Mouse (Mus musculus) cerebellum, adult 2 months (tissue): Measurements from ENCODE around the gene E130308A19Rik. TPM values are rescaled to one million over a fixed set of nuclear protein-coding genes. Genes with fewer than 3 reads are reported as not detected.

Experiments
- DNase-seq, 2 experiments: peaks; one replicate each; pipeline ENCODE4 v3.0.0; 2021
- H3K27ac ChIP-seq: fragments of 200-500 bp; 2 replicates; pipeline ENCODE4 v1.5.1; 2012; ENCODE audit warnings: low read length, control low read depth, inconsistent platforms; ENCODE audit not compliant: insufficient read depth
- H3K27me3 ChIP-seq: fragments of 200-500 bp; 2 replicates; pipeline ENCODE4 v1.6.1; 2012; ENCODE audit warnings: inconsistent platforms, mild to moderate bottlenecking, low read length, moderate library complexity; ENCODE audit not compliant: control insufficient read depth, insufficient read depth
- H3K4me1 ChIP-seq: fragments of 200-500 bp; 2 replicates; pipeline ENCODE4 v1.6.1; 2011; ENCODE audit warnings: low read length; ENCODE audit not compliant: control insufficient read depth, insufficient read depth
- H3K4me3 ChIP-seq: fragments of 200-500 bp; replicated peaks from 2 replicates; pipeline ENCODE3; 2011; ENCODE audit warnings: mild to moderate bottlenecking, low read depth, low read length, control low read depth; ENCODE audit not compliant: insufficient read depth
- CTCF ChIP-seq: fragments of 200-500 bp; IDR thresholded peaks from 2 replicates; pipeline ENCODE4 v1.5.1; 2011; ENCODE audit warnings: low read depth, mild to moderate bottlenecking, control low read depth, low read length, moderate library complexity, borderline replicate concordance; ENCODE audit not compliant: insufficient read depth
- POLR2A ChIP-seq: fragments of 200-500 bp; IDR thresholded peaks from 2 replicates; pipeline ENCODE4 v1.6.1; 2011; ENCODE audit warnings: low read length, control low read depth, borderline replicate concordance; ENCODE audit not compliant: insufficient read depth
- WGBS: fragments of 180-500 bp; shearing (Covaris S2); methylation state at CpG from one replicate; pipeline ENCODE4 v1.1.7; 2018; 5-methylcytosine and 5-hydroxymethylcytosine counted together
- polyA plus RNA-seq: library from polyadenylated mRNA; depleted of rRNA; stranded (reverse); fragments of >200 nt; gene quantifications from 2 replicates; pipeline ENCODE4 v1.2.3, GENCODE M21; 2012; rRNA removed

Gene E130308A19Rik
- polyA plus RNA-seq, 1 experiment, result 8.8 TPM

- Histone ChIP-seq H3K4me1 (peaks cover 7% of the 10 kb centered on the region; the same call in 1 of the 2 replicates), H3K4me3 (peak overlapping the region; percentile 96), H3K27ac (peak overlapping the region; percentile 87; the same call in 1 of the 2 replicates), H3K27me3 (no peaks in the 10 kb centered on the region)
- DNase-seq, result no peak
- TF ChIP-seq CTCF, result no peak
- no peak for TF ChIP-seq POLR2A
- whole genome bisulfite sequencing, result 85% methylated on average over 1 of the region's 1 CpGs
Measured at GRCm38 (mm10) chr4:59804754-59805153, 178.7 kb downstream of the E130308A19Rik start.

- no peaks in the 10 kb centered on the region for H3K27me3 ChIP-seq
- H3K4me1 ChIP-seq, result peaks cover 10% of the 10 kb centered on the region
- 2% methylated on average over 45 of the region's 45 CpGs for WGBS
- peak within 1 kb of the TSS; percentile 96 for H3K4me3 ChIP-seq
- DNase-seq, result peak; percentile 92
- H3K27ac ChIP-seq, result peak within 1 kb of the TSS; percentile 88
- no peak for TF ChIP-seq CTCF
- peak; percentile 91 for TF ChIP-seq POLR2A
Measured at GRCm38 (mm10) chr4:59805181-59805967, 179.4 kb downstream of the E130308A19Rik start, which contains the start of gene Snx30. TSS of gene Snx30 (plus strand) at chr4:59805840.

GRCm38 (mm10) chr4:59805968-59806878, 180.2 kb downstream of the E130308A19Rik start:
- peaks cover 11% of the 10 kb centered on the region for H3K4me1 ChIP-seq
- TF ChIP-seq POLR2A (peak; percentile 14; the same call in 1 of the 2 replicates), CTCF (no peak)
- no peaks in the 10 kb centered on the region for H3K27me3 ChIP-seq
- peak; percentile 68 to 71 for DNase-seq
- under 1% methylated on average over 57 of the region's 58 CpGs for WGBS
- H3K4me3 ChIP-seq, result peak overlapping the region; percentile 96
- H3K27ac ChIP-seq, result peak overlapping the region; percentile 88

- WGBS, result under 1% methylated on average over 9 of the region's 9 CpGs
- TF ChIP-seq CTCF (no peak), POLR2A (peak; percentile 0; the same call in 1 of the 2 replicates)
- peak overlapping the region; percentile 88 for H3K27ac ChIP-seq
- H3K4me1 ChIP-seq, result peaks cover 11% of the 10 kb centered on the region
- DNase-seq, result no peak
- no peaks in the 10 kb centered on the region for H3K27me3 ChIP-seq
- peak overlapping the region; percentile 96 for H3K4me3 ChIP-seq
Measured at GRCm38 (mm10) chr4:59806879-59807195, 180.8 kb downstream of the E130308A19Rik start.

GRCm38 (mm10) chr4:59807521-59807920, 181.5 kb downstream of the E130308A19Rik start:
- no peak for TF ChIP-seq CTCF
- no peak for TF ChIP-seq POLR2A
- Histone ChIP-seq H3K4me1 (peaks cover 11% of the 10 kb centered on the region), H3K27ac (no peak overlapping the region), H3K4me3 (peak overlapping the region; percentile 49), H3K27me3 (no peaks in the 10 kb centered on the region)
- 19% methylated on average over 2 of the region's 2 CpGs for WGBS
- DNase-seq, result peak in 1 of 2 experiments; percentile 42

- Histone ChIP-seq H3K27me3 (no peaks in the 10 kb centered on the region), H3K27ac (0 out of 2 replicates have a peak overlapping the region, but pooled peaks have one; percentile 46), H3K4me3 (peak overlapping the region; percentile 4), H3K4me1 (peaks cover 11% of the 10 kb centered on the region)
- TF ChIP-seq POLR2A (no peak), CTCF (peak; percentile 51)
- 58% methylated on average over 5 of the region's 5 CpGs for WGBS
- DNase-seq, result peak; percentile 46 to 48
Measured at GRCm38 (mm10) chr4:59808396-59808795, 182.4 kb downstream of the E130308A19Rik start.

Other genes starting within 250 kb of the E130308A19Rik start
- gene Susd1, start 187.6 kb upstream of the E130308A19Rik start, polyA plus RNA-seq, result 3.5 and 4.0 TPM in 2 replicates
- gene Ptbp3, start 76.8 kb upstream of the E130308A19Rik start, polyA plus RNA-seq, result 6.0 and 6.7 TPM in 2 replicates
- 58.4 and 59.0 TPM in 2 replicates for gene Hsdl2, start 44.6 kb upstream of the E130308A19Rik start, polyA plus RNA-seq
- gene Inip, start 175.4 kb downstream of the E130308A19Rik start, polyA plus RNA-seq, result 22.5 and 23.3 TPM in 2 replicates
- 24.7 and 26.1 TPM in 2 replicates for gene Snx30, start 179.6 kb downstream of the E130308A19Rik start, polyA plus RNA-seq